In the genomic region with DNA sequence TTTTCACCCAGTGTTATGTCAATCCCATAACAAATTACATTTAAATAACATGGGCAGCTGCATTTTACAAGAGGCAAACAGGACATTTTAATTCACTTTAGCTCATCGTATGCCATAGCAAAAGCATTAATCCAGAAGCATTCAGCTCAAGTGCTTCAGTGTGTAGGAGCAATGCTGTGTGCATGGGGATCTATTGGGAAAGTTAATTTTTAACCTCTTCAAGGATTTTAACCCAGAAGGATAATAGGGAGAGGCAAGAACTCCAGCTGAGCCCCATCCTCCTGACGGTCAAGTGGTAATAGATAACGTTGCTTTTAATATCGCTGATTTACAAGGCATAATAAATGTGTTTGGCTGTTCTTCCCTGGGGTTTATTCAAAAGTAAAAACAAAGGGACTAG, we compare ENCODE assay signal across 12 mouse cellular contexts.
DNase-seq lines count a peak whose midpoint lies in the region; ATAC-seq and TF ChIP-seq lines count a peak whose summit lies in the region.
"Had no signal": no experiment of that assay in that cellular context is flagged by ENCODE, and none has a peak within 500 bp of the region (broad histone marks: within the 10 kb centered on the region; RNA-seq: fewer than 3 reads in every experiment).

No protein-coding gene starts in this region.

- no peak for TF ChIP-seq CTCF in liver, postnatal 0 days (IDR thresholded peaks at IDR 0.05; ENCODE audit: low read depth)
- no peak for TF ChIP-seq CTCF in small intestine, adult 2 months (IDR thresholded peaks at IDR 0.05; ENCODE audit: extremely low read depth, insufficient read length, insufficient replicate concordance, low read depth, low read length)
- no peak for TF ChIP-seq CTCF in layer of hippocampus, adult 2 months (conservative IDR thresholded peaks at IDR 0.05)

- no peaks in the 10 kb centered on the region for H3K36me3 ChIP-seq in hindbrain, embryonic 10.5 days
- H3K36me3 ChIP-seq in hindbrain, embryonic 16.5 days (ENCODE audit: control insufficient read depth, insufficient read depth, low read length), result no peaks in the 10 kb centered on the region
- H3K36me3 ChIP-seq in midbrain, embryonic 11.5 days (ENCODE audit: control insufficient read depth, insufficient read depth, low read length), result no peaks in the 10 kb centered on the region
- H3K36me3 ChIP-seq in midbrain, embryonic 16.5 days (ENCODE audit: control insufficient read depth, insufficient read depth, low read length), result no peaks in the 10 kb centered on the region
- H3K36me3 ChIP-seq in liver, postnatal 0 days (replicated peaks; ENCODE audit: insufficient read depth, low read length), result no peaks in the 10 kb centered on the region
- no peaks in the 10 kb centered on the region for H3K36me3 ChIP-seq in small intestine, adult 2 months (ENCODE audit: control insufficient read depth, insufficient read depth, low read length)
- H3K36me3 ChIP-seq: heart, embryonic 13.5 days had no signal

- H3K27ac ChIP-seq in hindbrain, embryonic 10.5 days, result peak overlapping the region; percentile 84
- no peak overlapping the region for H3K27ac ChIP-seq in hindbrain, embryonic 16.5 days (ENCODE audit: low read depth, low read length)
- H3K27ac ChIP-seq in midbrain, embryonic 11.5 days (ENCODE audit: low read depth, low read length), result peak overlapping the region; percentile 62
- H3K27ac ChIP-seq in midbrain, embryonic 16.5 days (ENCODE audit: low read length), result no peak overlapping the region
- no peak overlapping the region for H3K27ac ChIP-seq in liver, postnatal 0 days (ENCODE audit: low read depth)
- H3K27ac ChIP-seq in small intestine, adult 2 months (ENCODE audit: insufficient read depth, low read depth, low read length), result peak overlapping the region; percentile 77
- no peak overlapping the region for H3K27ac ChIP-seq in layer of hippocampus, adult 2 months
- H3K27ac ChIP-seq: heart, embryonic 13.5 days had no signal

- H3K9me3 ChIP-seq in hindbrain, embryonic 10.5 days, result no peaks in the 10 kb centered on the region
- no peaks in the 10 kb centered on the region for H3K9me3 ChIP-seq in hindbrain, embryonic 16.5 days (ENCODE audit: control insufficient read depth, low read length)
- no peaks in the 10 kb centered on the region for H3K9me3 ChIP-seq in midbrain, embryonic 11.5 days (ENCODE audit: control insufficient read depth, low read length)
- no peaks in the 10 kb centered on the region for H3K9me3 ChIP-seq in midbrain, embryonic 16.5 days (replicated peaks; ENCODE audit: control insufficient read depth, low read length, poor library complexity, severe bottlenecking)
- H3K9me3 ChIP-seq in liver, postnatal 0 days (ENCODE audit: low read length), result no peaks in the 10 kb centered on the region
- H3K9me3 ChIP-seq: heart, embryonic 13.5 days had no signal

- no peak for ATAC-seq in hindbrain, embryonic 16.5 days
- ATAC-seq in midbrain, embryonic 11.5 days (ENCODE audit: low FRiP score), result no peak
- ATAC-seq in midbrain, embryonic 16.5 days, result no peak
- no peak for ATAC-seq in liver, postnatal 0 days

- no peak for TF ChIP-seq POLR2A in small intestine, adult 2 months (IDR thresholded peaks at IDR 0.05; ENCODE audit: low read depth, low read length)

- TF ChIP-seq EP300 in liver, postnatal 0 days (IDR thresholded peaks at IDR 0.05; ENCODE audit: low read depth), result no peak

- no peak overlapping the region for H3K4me3 ChIP-seq in hindbrain, embryonic 10.5 days
- H3K4me3 ChIP-seq in hindbrain, embryonic 16.5 days (ENCODE audit: low read length), result no peak overlapping the region
- no peak overlapping the region for H3K4me3 ChIP-seq in midbrain, embryonic 11.5 days (ENCODE audit: low read depth, low read length)
- H3K4me3 ChIP-seq in midbrain, embryonic 16.5 days (ENCODE audit: low read depth, low read length), result no peak overlapping the region
- no peak overlapping the region for H3K4me3 ChIP-seq in liver, postnatal 0 days (ENCODE audit: low read depth, low read length)
- H3K4me3 ChIP-seq in small intestine, adult 2 months (ENCODE audit: low read depth, low read length), result no peak overlapping the region
- no peak overlapping the region for H3K4me3 ChIP-seq in layer of hippocampus, adult 2 months
- H3K4me3 ChIP-seq: heart, embryonic 13.5 days had no signal

- 29% methylated on average over 4 of the region's 4 CpGs for whole genome bisulfite sequencing in hindbrain, embryonic 10.5 days
- 10% methylated on average over 4 of the region's 4 CpGs for WGBS in hindbrain, embryonic 16.5 days
- WGBS in midbrain, embryonic 11.5 days, result 11% methylated on average over 4 of the region's 4 CpGs
- WGBS in midbrain, embryonic 16.5 days, result 7% methylated on average over 4 of the region's 4 CpGs
- WGBS in liver, postnatal 0 days (ENCODE audit: insufficient replicate concordance), result 63% methylated on average over 4 of the region's 4 CpGs
- WGBS in small intestine, adult 2 months, result 16% methylated on average over 4 of the region's 4 CpGs

- no peaks in the 10 kb centered on the region for H3K27me3 ChIP-seq in hindbrain, embryonic 10.5 days (ENCODE audit: insufficient read depth, poor library complexity, severe bottlenecking)
- H3K27me3 ChIP-seq in hindbrain, embryonic 16.5 days (replicated peaks; ENCODE audit: control insufficient read depth, insufficient read depth, low read length), result no peaks in the 10 kb centered on the region
- no peaks in the 10 kb centered on the region; the same call in 1 of the 2 replicates for H3K27me3 ChIP-seq in midbrain, embryonic 11.5 days (ENCODE audit: control insufficient read depth, insufficient read depth, low read length)
- no peaks in the 10 kb centered on the region for H3K27me3 ChIP-seq in midbrain, embryonic 16.5 days (ENCODE audit: control insufficient read depth, insufficient read depth, low read depth, low read length)
- H3K27me3 ChIP-seq in liver, postnatal 0 days (ENCODE audit: insufficient read depth, low read length), result no peaks in the 10 kb centered on the region
- no peaks in the 10 kb centered on the region for H3K27me3 ChIP-seq in small intestine, adult 2 months (ENCODE audit: control insufficient read depth, insufficient read depth, low read length)
- H3K27me3 ChIP-seq: heart, embryonic 13.5 days had no signal

- intact Hi-C loops in left cerebral cortex, postnatal 14 days (cut with DNase I), result no loop called here

- no peak for DNase-seq in hindbrain, embryonic 10.5 days (ENCODE audit: low spot score)
- no peak for DNase-seq in midbrain, embryonic 11.5 days (ENCODE audit: low spot score, missing footprints)
- no peak for DNase-seq in liver, postnatal 0 days
- no peak for DNase-seq in layer of hippocampus, adult 2 months (ENCODE audit: low spot score in 2 of 2)
- no peak for DNase-seq in left cerebral cortex, postnatal 14 days (ENCODE audit: low spot score in 2 of 2)
- DNase-seq: kidney, postnatal 36 days; lung, adult 18-20 months; right cerebral cortex, postnatal 25 days had no signal

- no peak overlapping the region; the same call in 1 of the 2 replicates for H3K4me2 ChIP-seq in hindbrain, embryonic 16.5 days (ENCODE audit: low read length)
- no peak overlapping the region for H3K4me2 ChIP-seq in midbrain, embryonic 11.5 days
- H3K4me2 ChIP-seq in midbrain, embryonic 16.5 days (ENCODE audit: low read length), result no peak overlapping the region
- peak overlapping the region; percentile 44; the same call in 1 of the 2 replicates for H3K4me2 ChIP-seq in liver, postnatal 0 days (ENCODE audit: low read depth, low read length)
- H3K4me2 ChIP-seq: heart, embryonic 13.5 days had no signal

- peaks cover 39% of the 10 kb centered on the region for H3K4me1 ChIP-seq in hindbrain, embryonic 10.5 days (replicated peaks)
- peaks cover 10% of the 10 kb centered on the region for H3K4me1 ChIP-seq in hindbrain, embryonic 16.5 days (ENCODE audit: control insufficient read depth, insufficient read depth, low read depth, low read length)
- peaks cover 30% of the 10 kb centered on the region for H3K4me1 ChIP-seq in midbrain, embryonic 11.5 days (ENCODE audit: control insufficient read depth, insufficient read depth, low read length)
- H3K4me1 ChIP-seq in midbrain, embryonic 16.5 days (ENCODE audit: control insufficient read depth, insufficient read depth, low read length), result peaks cover 19% of the 10 kb centered on the region
- H3K4me1 ChIP-seq in liver, postnatal 0 days (ENCODE audit: insufficient read depth), result no peaks in the 10 kb centered on the region
- peaks cover 10% of the 10 kb centered on the region; the same call in 1 of the 2 replicates for H3K4me1 ChIP-seq in small intestine, adult 2 months (ENCODE audit: control insufficient read depth, insufficient read depth, insufficient read length, low read length)

- H3K9ac ChIP-seq in hindbrain, embryonic 16.5 days (ENCODE audit: low read depth, low read length), result no peak overlapping the region
- H3K9ac ChIP-seq in midbrain, embryonic 11.5 days (ENCODE audit: low read length), result no peak overlapping the region
- H3K9ac ChIP-seq in midbrain, embryonic 16.5 days (ENCODE audit: low read depth, low read length), result no peak overlapping the region
- no peak overlapping the region for H3K9ac ChIP-seq in liver, postnatal 0 days (replicated peaks)
- H3K9ac ChIP-seq: heart, embryonic 13.5 days had no signal

Comparison
In these comparisons a context has a peak if more than half of its experiments do, and no peak if none do; other contexts are left out.
1. H3K27ac ChIP-seq: peak in hindbrain, embryonic 10.5 days (single experiment), midbrain, embryonic 11.5 days (single experiment) and small intestine, adult 2 months (single experiment); none in hindbrain, embryonic 16.5 days (single experiment), midbrain, embryonic 16.5 days (single experiment), liver, postnatal 0 days (single experiment) and layer of hippocampus, adult 2 months (single experiment).